Mouse (Mus musculus) C2C12 (cell line): Measurements from ENCODE around the gene Sun1.

Experiments used
- CTCF ChIP-seq: IDR thresholded peaks from one replicate; pipeline ENCODE4 v1.5.1; 2011; ENCODE audit not compliant: control insufficient read depth, insufficient read depth, insufficient read length
- FOSL1 ChIP-seq: IDR thresholded peaks from one replicate; pipeline ENCODE4 v1.8.0; 2011; ENCODE audit warnings: mild to moderate bottlenecking, low read length; ENCODE audit not compliant: poor library complexity, insufficient read depth, severe bottlenecking
- MAX ChIP-seq: IDR thresholded peaks from one replicate; pipeline ENCODE4 v1.6.1; 2011; ENCODE audit warnings: mild to moderate bottlenecking, control low read depth
- MYOD1 ChIP-seq: IDR thresholded peaks from one replicate; pipeline ENCODE4 v1.6.1; 2011; ENCODE audit warnings: low read depth; ENCODE audit not compliant: control insufficient read depth, insufficient read length
- MYOG ChIP-seq: IDR thresholded peaks from one replicate; pipeline ENCODE4 v1.6.1; 2011; ENCODE audit not compliant: control insufficient read depth, insufficient read length; ENCODE audit errors: extremely low read depth
- USF1 ChIP-seq: IDR thresholded peaks from one replicate; pipeline ENCODE4 v1.6.1; 2011; ENCODE audit warnings: low read depth, mild to moderate bottlenecking, control low read depth, moderate library complexity

DNA sequence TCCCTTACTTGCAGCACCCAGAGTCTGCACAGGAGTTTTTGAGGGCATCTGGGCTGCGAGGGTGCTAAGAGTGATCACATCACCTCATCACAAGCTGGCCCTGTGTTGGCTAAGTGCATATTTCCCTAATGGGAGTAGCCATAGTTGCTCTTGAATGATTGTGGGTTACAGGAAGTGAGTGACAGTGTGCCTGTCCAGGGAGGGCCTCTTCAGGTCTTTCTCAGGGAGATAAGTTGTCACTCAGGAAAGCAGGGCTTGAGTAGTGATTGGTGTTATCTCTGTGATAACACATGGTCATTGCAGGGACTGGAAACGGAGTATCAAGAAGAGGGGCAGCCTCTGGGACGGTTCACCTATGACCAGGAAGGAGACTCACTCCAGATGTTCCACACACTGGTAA lies 47.3 kb downstream of the Sun1 start:
- TF ChIP-seq CTCF (no peak), MYOD1 (no peak), MAX (no peak), USF1 (no peak), FOSL1 (no peak), MYOG (no peak)
